Mouse (Mus musculus): ENCODE data around the gene Ubald2. TPM values are rescaled to one million over a fixed set of nuclear protein-coding genes. Genes with fewer than 3 reads are reported as not detected.

Ubald2 gene
- polyA plus RNA-seq, 1 experiment from 2014 or later, result 36.1 TPM

Other genes starting within 250 kb of the Ubald2 start
- gene Ten1, start 235.2 kb upstream of the Ubald2 start, polyA plus RNA-seq (2016; fragmentation: Nextera tagmentation; extraction: Ambion mirVana), result 87.6 and 99.5 TPM in 2 replicates
- 24.5 and 32.7 TPM in 2 replicates for gene Acox1, start 235.0 kb upstream of the Ubald2 start, polyA plus RNA-seq (2016; fragmentation: Nextera tagmentation; extraction: Ambion mirVana)
- 0.67 and 1.5 TPM in 2 replicates for gene Evpl, start 196.0 kb upstream of the Ubald2 start, polyA plus RNA-seq (2016; fragmentation: Nextera tagmentation; extraction: Ambion mirVana)
- 90.7 and 101 TPM in 2 replicates for gene Srp68, start 159.9 kb upstream of the Ubald2 start, polyA plus RNA-seq (2016; fragmentation: Nextera tagmentation; extraction: Ambion mirVana)
- gene Galr2, start 153.2 kb upstream of the Ubald2 start, polyA plus RNA-seq (2016; fragmentation: Nextera tagmentation; extraction: Ambion mirVana), result 0.07 and 0.21 TPM in 2 replicates
- gene Exoc7, start 126.9 kb upstream of the Ubald2 start, polyA plus RNA-seq (2016; fragmentation: Nextera tagmentation; extraction: Ambion mirVana), result 48.7 and 56.4 TPM in 2 replicates
- gene Foxj1, start 98.7 kb upstream of the Ubald2 start, polyA plus RNA-seq (2016; fragmentation: Nextera tagmentation; extraction: Ambion mirVana), result 0.31 and 0.74 TPM in 2 replicates
- gene Rnf157, start 21.1 kb upstream of the Ubald2 start, polyA plus RNA-seq (2016; fragmentation: Nextera tagmentation; extraction: Ambion mirVana), result 7.3 and 8.5 TPM in 2 replicates
- 0.30 TPM in 1 of 2 replicates, not detected in the other for gene Qrich2, start 32.1 kb downstream of the Ubald2 start, polyA plus RNA-seq (2016; fragmentation: Nextera tagmentation; extraction: Ambion mirVana)
- gene Prpsap1, start 60.1 kb downstream of the Ubald2 start, polyA plus RNA-seq (2016; fragmentation: Nextera tagmentation; extraction: Ambion mirVana), result 120 and 142 TPM in 2 replicates
- 2.3 and 2.7 TPM in 2 replicates for gene Sphk1, start 96.8 kb downstream of the Ubald2 start, polyA plus RNA-seq (2016; fragmentation: Nextera tagmentation; extraction: Ambion mirVana)
- gene Ube2o, start 147.4 kb downstream of the Ubald2 start, polyA plus RNA-seq (2016; fragmentation: Nextera tagmentation; extraction: Ambion mirVana), result 8.5 and 10.3 TPM in 2 replicates
- not detected in 2 replicates for gene Aanat, start 152.3 kb downstream of the Ubald2 start, polyA plus RNA-seq (2016; fragmentation: Nextera tagmentation; extraction: Ambion mirVana)
- 6.7 and 8.7 TPM in 2 replicates for gene Rhbdf2, start 192.9 kb downstream of the Ubald2 start, polyA plus RNA-seq (2016; fragmentation: Nextera tagmentation; extraction: Ambion mirVana)
- gene Prcd, start 219.4 kb downstream of the Ubald2 start, polyA plus RNA-seq (2016; fragmentation: Nextera tagmentation; extraction: Ambion mirVana), result 0.60 and 0.78 TPM in 2 replicates
- gene Cygb, start 220.2 kb downstream of the Ubald2 start, polyA plus RNA-seq (2016; fragmentation: Nextera tagmentation; extraction: Ambion mirVana), result 1.0 and 2.8 TPM in 2 replicates